Mouse (Mus musculus) embryonic facial prominence, embryonic 11.5 days (tissue): Measurements from ENCODE around the gene Lcor. TPM values are rescaled to one million over a fixed set of nuclear protein-coding genes. Genes with fewer than 3 reads are reported as not detected.

Experiments
- ATAC-seq: fragments of 200-750 bp; cut with Nextera tagmentation; replicated peaks from 2 replicates; pipeline ENCODE4 v1.8.0; 2017; ENCODE audit warnings: low read depth; ENCODE audit not compliant: insufficient number of reproducible peaks, low FRiP score, low TSS enrichment
- DNase-seq: peaks from one replicate; pipeline ENCODE4 v3.0.0-alpha.2; 2015; ENCODE audit warnings: low spot score
- H3K27ac ChIP-seq: fragments of 300-500 bp; sonication (generic); replicated peaks from 2 replicates; pipeline ENCODE4 v1.5.1; 2014; ENCODE audit warnings: mild to moderate bottlenecking, low read depth, low read length, control low read depth
- H3K27me3 ChIP-seq: fragments of 300-500 bp; sonication (generic); 2 replicates; pipeline ENCODE4 v1.6.1; 2014; ENCODE audit warnings: mild to moderate bottlenecking, low read length, moderate library complexity, mixed read lengths; ENCODE audit not compliant: control insufficient read depth, insufficient read depth
- H3K36me3 ChIP-seq: fragments of 300-500 bp; sonication (generic); replicated peaks from 2 replicates; pipeline ENCODE4 v1.6.1; 2014; ENCODE audit warnings: low read depth, mild to moderate bottlenecking, low read length, moderate library complexity, mixed read lengths; ENCODE audit not compliant: control insufficient read depth, insufficient read depth
- H3K4me1 ChIP-seq: fragments of 300-500 bp; sonication (generic); 2 replicates; pipeline ENCODE4 v1.6.1; 2014; ENCODE audit warnings: low read length, mixed read lengths; ENCODE audit not compliant: control insufficient read depth, insufficient read depth
- H3K4me2 ChIP-seq: fragments of 300-500 bp; sonication (generic); 2 replicates; pipeline ENCODE4 v1.6.1; 2014; ENCODE audit warnings: low read depth, mild to moderate bottlenecking, control low read depth, low read length, moderate library complexity
- H3K4me3 ChIP-seq: fragments of 300-500 bp; sonication (generic); 2 replicates; pipeline ENCODE4 v1.5.1; 2014; ENCODE audit warnings: low read depth, low read length, control low read depth
- H3K9ac ChIP-seq: fragments of 300-500 bp; sonication (generic); replicated peaks from 2 replicates; pipeline ENCODE4 v1.6.1; 2014; ENCODE audit warnings: mild to moderate bottlenecking, control low read depth, low read length
- H3K9me3 ChIP-seq: fragments of 300-500 bp; sonication (generic); replicated peaks from 2 replicates; pipeline ENCODE4 v1.6.1; 2016; ENCODE audit warnings: mild to moderate bottlenecking, low read length, inconsistent platforms, mixed read lengths; ENCODE audit not compliant: control insufficient read depth
- WGBS: fragments of 180-500 bp; shearing (Covaris S2); extraction: QIAGEN DNeasy Blood & Tissue Kit; methylation state at CpG from one replicate; pipeline ENCODE4 v1.1.7; 2014; 5-methylcytosine and 5-hydroxymethylcytosine counted together
- polyA plus RNA-seq: library from polyadenylated mRNA; unstranded; fragments of >200 nt; fragmentation: Nextera tagmentation; extraction: Ambion mirVana; gene quantifications from 2 replicates; pipeline ENCODE4 v1.2.1, GENCODE M21; 2014

Lcor gene
- polyA plus RNA-seq, 1 experiment from 2014 or later: 15.4 TPM

- peak; percentile 81 for DNase-seq
- Histone ChIP-seq H3K4me3 (no peak overlapping the region), H3K27me3 (no peaks in the 10 kb centered on the region), H3K4me2 (no peak overlapping the region), H3K9ac (no peak overlapping the region), H3K27ac (no peak overlapping the region), H3K36me3 (no peaks in the 10 kb centered on the region), H3K4me1 (no peaks in the 10 kb centered on the region; the same call in 1 of the 2 replicates), H3K9me3 (no peaks in the 10 kb centered on the region)
- ATAC-seq: no peak
- 12% methylated on average over 15 of the region's 15 CpGs for WGBS
Measured at GRCm38 (mm10) chr19:41481030-41481886, 1.2 kb upstream of the Lcor start.

GRCm38 (mm10) chr19:41481887-41482189 lies 599 bp upstream of the Lcor start:
- Histone ChIP-seq H3K9ac (peak overlapping the region; percentile 92), H3K4me1 (no peaks in the 10 kb centered on the region; the same call in 1 of the 2 replicates), H3K9me3 (no peaks in the 10 kb centered on the region), H3K27ac (peak overlapping the region; percentile 99; the same call in 1 of the 2 replicates), H3K36me3 (no peaks in the 10 kb centered on the region), H3K4me2 (peak overlapping the region; percentile 72), H3K4me3 (peak overlapping the region; percentile 97), H3K27me3 (no peaks in the 10 kb centered on the region)
- WGBS: 6% methylated on average over 6 of the region's 6 CpGs
- no peak for DNase-seq
- ATAC-seq: no peak

GRCm38 (mm10) chr19:41482909-41483444 lies 540 bp downstream of the Lcor start:
- peak; percentile 77 for ATAC-seq
- Histone ChIP-seq H3K27me3 (no peaks in the 10 kb centered on the region), H3K4me1 (no peaks in the 10 kb centered on the region; the same call in 1 of the 2 replicates), H3K36me3 (no peaks in the 10 kb centered on the region), H3K4me2 (peak overlapping the region; percentile 78), H3K27ac (peak overlapping the region; percentile 99), H3K4me3 (peak overlapping the region; percentile 97), H3K9ac (peak overlapping the region; percentile 92), H3K9me3 (no peaks in the 10 kb centered on the region)
- peak; percentile 79 for DNase-seq
- under 1% methylated on average over 55 of the region's 91 CpGs for WGBS

GRCm38 (mm10) chr19:41483445-41484040 lies 1.1 kb downstream of the Lcor start:
- Histone ChIP-seq H3K36me3 (no peaks in the 10 kb centered on the region), H3K9ac (peak overlapping the region; percentile 92), H3K9me3 (no peaks in the 10 kb centered on the region), H3K4me1 (no peaks in the 10 kb centered on the region; the same call in 1 of the 2 replicates), H3K27me3 (no peaks in the 10 kb centered on the region), H3K4me3 (peak overlapping the region; percentile 97), H3K27ac (peak overlapping the region; percentile 99), H3K4me2 (peak overlapping the region; percentile 78)
- WGBS: 0% methylated on average over 29 of the region's 30 CpGs
- ATAC-seq: peak; percentile 41; the same call in 1 of the 2 replicates
- peak; percentile 35 for DNase-seq

GRCm38 (mm10) chr19:41484361-41484760 lies 1.9 kb downstream of the Lcor start:
- WGBS: 18% methylated on average over 5 of the region's 5 CpGs
- ATAC-seq (no peak), DNase-seq (no peak)
- Histone ChIP-seq H3K4me1 (no peaks in the 10 kb centered on the region; the same call in 1 of the 2 replicates), H3K36me3 (no peaks in the 10 kb centered on the region), H3K4me3 (peak overlapping the region; percentile 15; the same call in 1 of the 2 replicates), H3K27ac (no peak overlapping the region), H3K9ac (no peak overlapping the region; the same call in 1 of the 2 replicates), H3K27me3 (no peaks in the 10 kb centered on the region), H3K4me2 (peak overlapping the region; percentile 40), H3K9me3 (no peaks in the 10 kb centered on the region)

GRCm38 (mm10) chr19:41495382-41496032 lies 13.1 kb downstream of the Lcor start:
- WGBS: 75% methylated on average over 4 of the region's 4 CpGs
- no peak overlapping the region for H3K4me3 ChIP-seq
- no peaks in the 10 kb centered on the region for H3K27me3 ChIP-seq
- ATAC-seq (no peak), DNase-seq (no peak)
- H3K4me2 ChIP-seq: no peak overlapping the region
- H3K4me1 ChIP-seq: no peaks in the 10 kb centered on the region
- H3K9me3 ChIP-seq: no peaks in the 10 kb centered on the region
- no peak overlapping the region for H3K9ac ChIP-seq
- H3K27ac ChIP-seq: no peak overlapping the region
- no peaks in the 10 kb centered on the region for H3K36me3 ChIP-seq

- ATAC-seq (no peak), DNase-seq (no peak)
- H3K4me2 ChIP-seq: no peak overlapping the region
- no peaks in the 10 kb centered on the region for H3K36me3 ChIP-seq
- no peak overlapping the region for H3K4me3 ChIP-seq
- H3K27ac ChIP-seq: no peak overlapping the region
- no peaks in the 10 kb centered on the region for H3K4me1 ChIP-seq
- no peak overlapping the region for H3K9ac ChIP-seq
- no peaks in the 10 kb centered on the region for H3K9me3 ChIP-seq
- no peaks in the 10 kb centered on the region for H3K27me3 ChIP-seq
Measured at GRCm38 (mm10) chr19:41496058-41496457, 13.6 kb downstream of the Lcor start.
